Mouse (Mus musculus) gastrocnemius, postnatal 10 days (tissue): ENCODE data around the gene Zeb2. TPM values are rescaled to one million over a fixed set of nuclear protein-coding genes. Genes with fewer than 3 reads are reported as not detected.

Experiments
- microRNA-seq, 2 experiments: library from miRNA; unstranded; fragments of <30 nt; microRNA quantifications; one replicate each; pipeline ENCODE4 v1.2.0; 2021
- total RNA-seq, 2 experiments: library from RNA; stranded (reverse); gene quantifications; 2 replicates each; pipeline ENCODE4 v1.2.3; 2021

Zeb2 gene
- total RNA-seq, 2 experiments from 2014 or later: 72.6 to 114 TPM

Small RNA genes within 50 kb of the gene (microRNA-seq; reads per million reads assigned to microRNA genes)
- gene Mir5129: 0.75 to 1.3 reads per million in 2 experiments

Other genes starting within 250 kb of the Zeb2 start
- 10 to 100 TPM; 26.6 to 31.6 TPM for gene Gtdc1, start 189.7 kb downstream of the Zeb2 start, total RNA-seq